Mouse (Mus musculus) embryonic fibroblast, embryonic 13.5 days (primary cell): Measurements from ENCODE around the gene Col26a1.

Source experiments
- CTCF ChIP-seq: IDR thresholded peaks from 2 replicates; pipeline ENCODE4 v1.5.1; 2011; ENCODE audit warnings: mild to moderate bottlenecking, control low read depth, low read length, moderate library complexity, borderline replicate concordance; ENCODE audit not compliant: insufficient read depth
- POLR2A ChIP-seq: IDR thresholded peaks from 2 replicates; pipeline ENCODE4 v1.6.1; 2011; ENCODE audit warnings: low read depth, mild to moderate bottlenecking, control low read depth, low read length, moderate library complexity

DNA sequence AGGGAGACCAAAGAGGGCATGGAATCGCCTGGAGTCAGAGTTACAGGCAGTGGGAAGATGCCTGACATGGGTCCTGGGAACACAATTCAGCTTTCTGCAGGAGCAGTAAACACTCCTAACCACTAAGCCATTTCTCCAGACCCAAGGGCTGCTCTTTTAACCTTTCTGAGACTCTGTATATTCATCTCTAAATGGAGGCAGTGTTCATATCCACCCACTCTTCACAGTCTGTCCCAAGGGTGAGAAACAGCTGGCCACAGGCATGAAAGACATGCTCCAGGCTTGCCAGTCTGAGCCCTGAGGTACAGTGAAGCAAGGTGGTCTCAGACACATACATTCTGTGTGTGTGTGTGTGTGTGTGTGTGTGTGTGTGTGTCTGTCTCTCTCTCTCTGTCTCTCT is 78.8 kb downstream of the Col26a1 start:
- TF ChIP-seq POLR2A (no peak), CTCF (no peak)
